Mouse (Mus musculus) heart, adult 2 months (tissue): Measurements from ENCODE around the gene Pdpn. TPM values are rescaled to one million over a fixed set of nuclear protein-coding genes. Genes with fewer than 3 reads are reported as not detected.

Experiments
- DNase-seq, 2 experiments: peaks; one replicate each; pipeline ENCODE4 v3.0.0; 2021
- H3K27ac ChIP-seq: fragments of 200-600 bp; 2 replicates; pipeline ENCODE4 v1.8.1; 2022
- H3K27me3 ChIP-seq: fragments of 200-500 bp; 2 replicates; pipeline ENCODE4 v1.6.1; 2012; ENCODE audit warnings: mild to moderate bottlenecking, low read length, inconsistent platforms, mixed read lengths; ENCODE audit not compliant: control insufficient read depth, insufficient read depth
- H3K36me3 ChIP-seq: fragments of 200-500 bp; 2 replicates; pipeline ENCODE4 v1.6.1; 2012; ENCODE audit warnings: low read length, inconsistent platforms; ENCODE audit not compliant: control insufficient read depth, insufficient read depth
- H3K4me1 ChIP-seq: fragments of 200-500 bp; 2 replicates; pipeline ENCODE4 v1.6.1; 2011; ENCODE audit warnings: low read length; ENCODE audit not compliant: control insufficient read depth, insufficient read depth
- H3K4me3 ChIP-seq: fragments of 200-600 bp; 2 replicates; pipeline ENCODE4 v1.8.1; 2022
- H3K79me2 ChIP-seq: fragments of 200-500 bp; replicated peaks from 2 replicates; pipeline ENCODE4 v1.6.1; 2012; ENCODE audit warnings: mild to moderate bottlenecking, inconsistent platforms, low read length, moderate library complexity, mixed read lengths; ENCODE audit not compliant: control insufficient read depth, insufficient read depth
- H3K9ac ChIP-seq: fragments of 200-500 bp; 2 replicates; pipeline ENCODE4 v1.6.1; 2012; ENCODE audit warnings: low read depth, mild to moderate bottlenecking, control low read depth, inconsistent platforms, low read length, mixed read lengths
- CTCF ChIP-seq: fragments of 200-600 bp; IDR thresholded peaks from 2 replicates; pipeline ENCODE4 v1.8.1; 2022; ENCODE audit warnings: antibody characterized with exemption, mild to moderate bottlenecking, moderate library complexity
- EP300 ChIP-seq: fragments of 200-500 bp; IDR thresholded peaks from 2 replicates; pipeline ENCODE4 v1.6.1; 2011; ENCODE audit warnings: low read depth, low read length, control low read depth; ENCODE audit not compliant: insufficient read depth
- POLR2A ChIP-seq: fragments of 200-500 bp; IDR thresholded peaks from 2 replicates; pipeline ENCODE4 v1.6.1; 2011; ENCODE audit warnings: mild to moderate bottlenecking, low read depth, low read length, control low read depth; ENCODE audit not compliant: insufficient read depth
- WGBS: fragments of 180-500 bp; shearing (Covaris S2); methylation state at CpG from one replicate; pipeline ENCODE4 v1.1.7; 2018; 5-methylcytosine and 5-hydroxymethylcytosine counted together
- intact Hi-C: fragments of 180-260 bp; cut with DNase I; formaldehyde crosslinking; loops from one replicate; pipeline ENCODE4 v1.15.1; 2025
- polyA plus RNA-seq: library from polyadenylated mRNA; depleted of rRNA; stranded (reverse); fragments of >200 nt; gene quantifications from 2 replicates; pipeline ENCODE4 v1.2.3, GENCODE M21; 2012
- total RNA-seq, 2 experiments: library from RNA; stranded (reverse); gene quantifications; 2 replicates each; pipeline ENCODE4 v1.2.3; 2021

Gene Pdpn
- total and polyA plus RNA-seq, 3 experiments: 2.7 to 5.8 (median 5.8) TPM

- DNase-seq: no peak
- no peak overlapping the region for H3K9ac ChIP-seq
- H3K36me3 ChIP-seq: no peaks in the 10 kb centered on the region
- WGBS: 54% methylated on average over 4 of the region's 4 CpGs
- H3K27me3 ChIP-seq: no peaks in the 10 kb centered on the region; the same call in 1 of the 2 replicates
- intact Hi-C loops: no loop called here
- H3K79me2 ChIP-seq: no peaks in the 10 kb centered on the region
- TF ChIP-seq CTCF (no peak), POLR2A (no peak), EP300 (no peak)
- no peaks in the 10 kb centered on the region; the same call in 1 of the 2 replicates for H3K4me1 ChIP-seq
- H3K4me3 ChIP-seq: no peak overlapping the region
- no peak overlapping the region for H3K27ac ChIP-seq
Measured at GRCm38 (mm10) chr4:143301875-143302274, 2.5 kb upstream of the Pdpn start.

GRCm38 (mm10) chr4:143301042-143301441 is 1.7 kb upstream of the Pdpn start:
- H3K27ac ChIP-seq: no peak overlapping the region
- intact Hi-C loops: no loop called here
- H3K4me3 ChIP-seq: no peak overlapping the region
- H3K27me3 ChIP-seq: no peaks in the 10 kb centered on the region; the same call in 1 of the 2 replicates
- H3K4me1 ChIP-seq: no peaks in the 10 kb centered on the region; the same call in 1 of the 2 replicates
- no peak for DNase-seq
- H3K9ac ChIP-seq: no peak overlapping the region
- TF ChIP-seq EP300: no peak
- TF ChIP-seq CTCF: no peak
- no peak for TF ChIP-seq POLR2A
- no peaks in the 10 kb centered on the region for H3K79me2 ChIP-seq
- 45% methylated on average over 5 of the region's 5 CpGs for WGBS
- H3K36me3 ChIP-seq: no peaks in the 10 kb centered on the region

GRCm38 (mm10) chr4:143300113-143300688 is 837 bp upstream of the Pdpn start:
- no peak overlapping the region for H3K27ac ChIP-seq
- 26% methylated on average over 12 of the region's 12 CpGs for WGBS
- DNase-seq: no peak
- TF ChIP-seq CTCF: no peak
- no peak for TF ChIP-seq POLR2A
- no peak overlapping the region for H3K9ac ChIP-seq
- H3K4me3 ChIP-seq: no peak overlapping the region
- no peaks in the 10 kb centered on the region; the same call in 1 of the 2 replicates for H3K4me1 ChIP-seq
- no peaks in the 10 kb centered on the region for H3K79me2 ChIP-seq
- no peaks in the 10 kb centered on the region; the same call in 1 of the 2 replicates for H3K27me3 ChIP-seq
- intact Hi-C loops: no loop called here
- H3K36me3 ChIP-seq: no peaks in the 10 kb centered on the region

- no peaks in the 10 kb centered on the region for H3K36me3 ChIP-seq
- H3K27me3 ChIP-seq: no peaks in the 10 kb centered on the region; the same call in 1 of the 2 replicates
- intact Hi-C loops: no loop called here
- no peak overlapping the region for H3K9ac ChIP-seq
- peak; percentile 15 to 24 for DNase-seq
- peak overlapping the region; percentile 39; the same call in 1 of the 2 replicates for H3K4me3 ChIP-seq
- 11% methylated on average over 24 of the region's 24 CpGs for WGBS
- TF ChIP-seq EP300: no peak
- no peak for TF ChIP-seq POLR2A
- TF ChIP-seq CTCF: no peak
- H3K27ac ChIP-seq: no peak overlapping the region
- H3K79me2 ChIP-seq: no peaks in the 10 kb centered on the region
- peaks cover 2% of the 10 kb centered on the region for H3K4me1 ChIP-seq
Measured at GRCm38 (mm10) chr4:143298431-143299315, 691 bp downstream of the Pdpn start.

- no peaks in the 10 kb centered on the region for H3K79me2 ChIP-seq
- no peak for TF ChIP-seq EP300
- TF ChIP-seq POLR2A: no peak
- no peak for TF ChIP-seq CTCF
- intact Hi-C loops: no loop called here
- no peaks in the 10 kb centered on the region; the same call in 1 of the 2 replicates for H3K27me3 ChIP-seq
- no peak overlapping the region for H3K4me3 ChIP-seq
- WGBS: 40% methylated on average over 12 of the region's 12 CpGs
- no peak overlapping the region for H3K27ac ChIP-seq
- no peak overlapping the region for H3K9ac ChIP-seq
- H3K36me3 ChIP-seq: no peaks in the 10 kb centered on the region
- peaks cover 2% of the 10 kb centered on the region for H3K4me1 ChIP-seq
- no peak for DNase-seq
Measured at GRCm38 (mm10) chr4:143297016-143297556, 2.3 kb downstream of the Pdpn start.
